Mouse (Mus musculus) CH12F3 (cell line): ENCODE measurements around the gene Prkab2.

ENCODE experiments used
- in situ Hi-C: fragments of 300-500 bp; cut with MboI; formaldehyde crosslinking; loops from 2 replicates; pipeline ENCODE4 v1.14.3; 2020; ENCODE audit warnings: low sequenced_read_pairs

Gene Prkab2

GRCm38 (mm10) chr3:97649022-97649421 lies 9.0 kb upstream of the Prkab2 start:
- in situ Hi-C loops = no loop called here

GRCm38 (mm10) chr3:97649469-97649868 lies 8.5 kb upstream of the Prkab2 start:
- in situ Hi-C loops = no loop called here

- in situ Hi-C loops = no loop called here
Measured at GRCm38 (mm10) chr3:97651604-97652003, 6.4 kb upstream of the Prkab2 start.

GRCm38 (mm10) chr3:97653781-97654180 lies 4.2 kb upstream of the Prkab2 start:
- in situ Hi-C loops = no loop called here

- in situ Hi-C loops = no loop called here
Measured at GRCm38 (mm10) chr3:97654901-97655300, 3.1 kb upstream of the Prkab2 start.

GRCm38 (mm10) chr3:97658426-97659193 lies 617 bp downstream of the Prkab2 start:
- in situ Hi-C loops = no loop called here

- in situ Hi-C loops = no loop called here
Measured at GRCm38 (mm10) chr3:97659746-97660145, 1.8 kb downstream of the Prkab2 start.

GRCm38 (mm10) chr3:97661206-97661605 lies 3.2 kb downstream of the Prkab2 start:
- in situ Hi-C loops = no loop called here

GRCm38 (mm10) chr3:97665525-97665924 lies 7.5 kb downstream of the Prkab2 start:
- in situ Hi-C loops = no loop called here

- in situ Hi-C loops = no loop called here
Measured at GRCm38 (mm10) chr3:97666154-97666553, 8.2 kb downstream of the Prkab2 start.

- in situ Hi-C loops = no loop called here
Measured at GRCm38 (mm10) chr3:97667093-97667675, 9.2 kb downstream of the Prkab2 start.

- in situ Hi-C loops = no loop called here
Measured at GRCm38 (mm10) chr3:97674644-97675110, 16.7 kb downstream of the Prkab2 start, which contains the start of gene Gm17651. Gm17651 (minus strand) TSS chr3:97674694.

- in situ Hi-C loops = no loop called here
Measured at GRCm38 (mm10) chr3:97676126-97676525, 18.1 kb downstream of the Prkab2 start.

- in situ Hi-C loops = no loop called here
Measured at GRCm38 (mm10) chr3:97678416-97678815, 20.4 kb downstream of the Prkab2 start.

- in situ Hi-C loops = no loop called here
Measured at GRCm38 (mm10) chr3:97680631-97681320, 22.8 kb downstream of the Prkab2 start.

- in situ Hi-C loops = no loop called here
Measured at GRCm38 (mm10) chr3:97681321-97682158, 23.5 kb downstream of the Prkab2 start.

- in situ Hi-C loops = no loop called here
Measured at GRCm38 (mm10) chr3:97682159-97682502, 24.1 kb downstream of the Prkab2 start.

GRCm38 (mm10) chr3:97682576-97682975 lies 24.6 kb downstream of the Prkab2 start:
- in situ Hi-C loops = no loop called here

GRCm38 (mm10) chr3:97683560-97684195 lies 25.7 kb downstream of the Prkab2 start:
- in situ Hi-C loops = no loop called here

- in situ Hi-C loops = no loop called here
Measured at GRCm38 (mm10) chr3:97686372-97687117, 28.6 kb downstream of the Prkab2 start.
